Mouse (Mus musculus) bone marrow macrophage, adult 2 months (primary cell): ENCODE data around the gene Fam120b. TPM values are rescaled to one million over a fixed set of nuclear protein-coding genes. Genes with fewer than 3 reads are reported as not detected.
A peak's percentile ranks its signal among the peaks of the same experiment; 100 is the strongest.
"Not testable (repeated sequence)": the region's sequence is repeated elsewhere in the genome, so short reads cannot be mapped to it uniquely, and the experiment has no call there.

Source experiments
- H3K27ac ChIP-seq: 2 replicates; pipeline ENCODE4 v1.5.1; 2012; ENCODE audit warnings: low read depth, low read length; ENCODE audit not compliant: insufficient read depth
- H3K4me1 ChIP-seq: 2 replicates; pipeline ENCODE4 v1.6.1; 2012; ENCODE audit warnings: low read length; ENCODE audit not compliant: control insufficient read depth, insufficient read depth
- H3K4me3 ChIP-seq: 2 replicates; pipeline ENCODE4 v1.5.1; 2012; ENCODE audit warnings: mild to moderate bottlenecking, low read length, moderate library complexity; ENCODE audit not compliant: insufficient read depth
- CTCF ChIP-seq: IDR thresholded peaks from 2 replicates; pipeline ENCODE4 v1.5.1; 2012; ENCODE audit warnings: low read depth, mild to moderate bottlenecking, low read length, moderate library complexity
- POLR2A ChIP-seq: IDR thresholded peaks from 2 replicates; pipeline ENCODE4 v1.6.1; 2012; ENCODE audit warnings: mild to moderate bottlenecking, low read depth, low read length, borderline replicate concordance
- polyA plus RNA-seq: library from polyadenylated mRNA; stranded (reverse); fragments of >200 nt; gene quantifications from 2 replicates; pipeline ENCODE4 v1.2.4, GENCODE M21; 2012; ENCODE audit not compliant: missing spikeins, insufficient read depth, insufficient read length

The Fam120b gene
- polyA plus RNA-seq, 1 experiment, result 21.8 TPM

DNA sequence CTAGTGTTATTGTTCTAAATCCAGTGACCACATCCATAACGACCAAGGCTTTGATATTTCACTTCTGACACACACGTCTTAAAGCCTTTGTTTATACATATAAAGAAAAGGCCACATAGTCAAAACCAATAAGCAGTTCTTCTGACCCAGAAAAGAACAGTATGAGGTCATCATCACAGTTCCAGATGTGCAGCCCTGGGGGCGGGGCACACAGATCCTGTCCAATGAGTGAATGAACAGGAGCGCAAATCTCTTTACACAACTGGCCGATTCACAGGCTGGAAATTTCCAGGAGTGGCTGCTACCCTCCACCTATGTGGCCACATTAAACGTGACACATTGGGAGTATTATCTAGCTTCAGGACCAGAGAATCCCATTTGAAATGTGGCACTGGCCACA, 33.4 kb downstream of the Fam120b start:
- Histone ChIP-seq H3K4me3 (no peak overlapping the region), H3K27ac (no peak overlapping the region), H3K4me1 (peaks cover 11% of the 10 kb centered on the region)
- TF ChIP-seq POLR2A, result no peak
- no peak for TF ChIP-seq CTCF

DNA sequence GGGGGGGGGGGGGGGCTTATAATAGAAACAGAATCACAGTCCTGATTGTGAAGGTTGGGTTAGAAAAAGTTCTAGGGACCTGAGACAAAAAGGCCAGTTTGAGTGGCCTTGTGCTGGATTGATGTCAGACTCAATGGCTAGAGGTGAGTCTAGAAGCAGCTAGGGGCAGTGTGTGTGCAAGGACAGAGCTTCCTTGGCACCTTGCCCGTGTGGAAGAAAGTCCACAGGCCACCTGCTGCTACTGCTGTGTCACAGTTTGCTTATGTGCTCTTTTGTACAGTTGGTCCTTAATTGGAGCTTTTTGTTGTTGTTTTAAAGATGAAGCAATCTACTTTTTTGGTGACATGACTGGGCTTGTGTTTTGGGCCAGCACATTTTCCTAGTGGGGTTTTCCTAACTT, 33.9 kb downstream of the Fam120b start:
- Histone ChIP-seq H3K4me3 (no peak overlapping the region), H3K4me1 (peaks cover 11% of the 10 kb centered on the region), H3K27ac (no peak overlapping the region)
- TF ChIP-seq POLR2A (no peak), CTCF (no peak)

DNA sequence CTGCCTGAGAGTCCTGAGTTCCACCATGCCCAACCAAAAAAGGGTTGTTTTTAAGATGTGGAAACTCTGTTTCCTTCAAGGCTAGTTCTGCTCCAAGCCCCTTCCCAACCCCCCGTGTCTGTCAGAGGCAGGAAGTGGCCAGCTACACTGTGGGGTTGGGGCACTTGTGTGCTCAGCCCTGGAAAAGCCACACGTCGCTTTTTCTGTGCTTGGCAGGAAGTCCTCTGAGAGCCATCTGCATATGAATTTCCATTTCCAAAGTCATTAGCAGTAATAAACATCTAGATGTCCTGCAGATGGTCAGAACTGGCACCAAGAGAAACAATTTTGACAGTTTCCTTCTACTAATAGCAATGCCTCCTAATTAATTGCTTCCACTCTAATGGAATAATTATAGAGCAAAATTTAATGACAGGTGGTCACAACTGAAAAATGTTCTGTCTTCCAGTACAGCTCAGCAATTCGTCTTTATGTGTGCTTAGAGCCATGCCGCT, 35.1 kb downstream of the Fam120b start:
- peaks cover 11% of the 10 kb centered on the region for H3K4me1 ChIP-seq
- no peak overlapping the region for H3K4me3 ChIP-seq
- H3K27ac ChIP-seq, result peak overlapping the region; percentile 3; the same call in 1 of the 2 replicates
- TF ChIP-seq CTCF (no peak), POLR2A (no peak)

DNA sequence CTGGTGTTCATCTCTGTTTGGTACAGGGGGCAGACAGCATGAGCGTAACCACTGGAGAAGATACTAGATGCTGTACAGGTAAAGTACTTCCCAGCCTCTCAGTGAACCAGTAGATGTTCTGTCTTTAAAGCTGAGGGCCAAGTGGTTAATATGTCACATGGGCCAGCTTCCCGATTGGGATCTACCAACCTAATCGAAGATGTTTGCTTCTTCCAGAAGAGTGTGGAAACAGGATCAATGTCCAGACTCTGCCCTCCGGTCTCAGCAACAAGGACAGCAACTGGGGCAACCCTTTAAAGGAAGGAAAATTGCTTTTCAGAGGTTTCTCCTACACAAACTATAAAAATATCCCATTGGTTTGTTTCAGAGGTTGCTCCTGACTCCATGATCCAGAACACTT, 35.5 kb downstream of the Fam120b start:
- H3K4me3 ChIP-seq, result no peak overlapping the region
- H3K27ac ChIP-seq, result no peak overlapping the region
- peaks cover 11% of the 10 kb centered on the region for H3K4me1 ChIP-seq
- TF ChIP-seq POLR2A (no peak), CTCF (no peak)

DNA sequence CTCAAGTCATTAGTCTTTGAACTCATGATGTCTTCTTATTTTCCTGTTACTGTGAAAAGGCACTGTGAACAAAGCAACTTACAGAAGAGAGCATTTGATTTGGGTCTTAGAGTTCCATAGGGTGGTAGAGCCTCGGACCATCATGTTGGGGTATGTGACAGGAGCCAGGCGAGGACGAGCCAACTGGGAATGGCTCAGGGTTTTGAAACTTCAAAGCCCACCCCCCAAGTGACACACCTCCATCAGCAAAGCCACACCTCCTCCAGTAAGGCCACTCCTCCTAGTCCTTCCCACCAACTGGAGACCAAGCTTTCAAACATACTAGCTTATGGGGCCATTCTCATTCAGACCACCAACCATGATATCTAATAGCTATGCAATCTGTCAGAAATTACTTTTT, 36.0 kb downstream of the Fam120b start:
- TF ChIP-seq POLR2A (no peak), CTCF (no peak)
- Histone ChIP-seq H3K4me1 (peaks cover 11% of the 10 kb centered on the region), H3K27ac (no peak overlapping the region), H3K4me3 (no peak overlapping the region)

DNA sequence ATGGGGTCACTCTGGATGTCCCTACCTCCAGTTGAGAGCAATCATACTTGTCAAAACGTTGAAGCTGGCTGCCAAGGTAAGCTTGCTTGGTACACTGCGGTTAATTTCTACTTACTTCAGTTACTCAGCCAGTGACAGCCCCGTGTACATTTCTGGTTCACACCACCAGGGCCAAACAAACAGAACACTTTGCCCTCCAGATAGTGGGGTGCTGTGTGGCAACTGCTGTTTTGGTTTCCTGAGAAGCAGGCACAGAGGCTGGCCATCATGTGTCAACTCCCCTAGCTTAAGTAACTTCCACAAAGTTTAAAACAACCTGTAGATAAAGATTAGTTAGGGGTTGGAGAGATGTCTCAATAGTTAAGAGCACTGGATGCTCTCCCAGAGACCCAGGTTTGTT, 38.7 kb downstream of the Fam120b start:
- Histone ChIP-seq H3K27ac (no peak overlapping the region), H3K4me1 (peaks cover 19% of the 10 kb centered on the region), H3K4me3 (no peak overlapping the region)
- TF ChIP-seq CTCF, result no peak
- TF ChIP-seq POLR2A, result no peak

DNA sequence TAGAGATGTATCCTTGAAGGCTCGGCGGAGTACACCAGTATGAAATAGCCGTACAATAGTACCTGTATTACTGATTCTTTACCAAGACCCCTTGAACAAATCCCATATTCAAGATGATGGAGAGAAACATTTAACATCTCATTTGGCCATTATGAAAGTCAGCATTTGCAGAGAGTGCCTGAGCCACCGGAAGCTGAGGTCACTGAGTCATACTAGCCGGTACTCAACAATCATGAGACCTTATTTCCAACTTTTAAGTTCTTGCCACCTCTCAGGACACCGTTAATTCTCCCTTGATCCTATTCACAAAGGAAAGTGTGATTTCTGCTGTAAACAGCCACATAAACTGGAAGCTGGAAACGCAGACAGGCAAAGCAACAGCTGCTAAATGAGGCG, 44.1 kb downstream of the Fam120b start:
- H3K4me1 ChIP-seq, result peaks cover 26% of the 10 kb centered on the region
- no peak overlapping the region for H3K4me3 ChIP-seq
- peak overlapping the region; percentile 74 for H3K27ac ChIP-seq
- TF ChIP-seq CTCF (no peak), POLR2A (no peak)

DNA sequence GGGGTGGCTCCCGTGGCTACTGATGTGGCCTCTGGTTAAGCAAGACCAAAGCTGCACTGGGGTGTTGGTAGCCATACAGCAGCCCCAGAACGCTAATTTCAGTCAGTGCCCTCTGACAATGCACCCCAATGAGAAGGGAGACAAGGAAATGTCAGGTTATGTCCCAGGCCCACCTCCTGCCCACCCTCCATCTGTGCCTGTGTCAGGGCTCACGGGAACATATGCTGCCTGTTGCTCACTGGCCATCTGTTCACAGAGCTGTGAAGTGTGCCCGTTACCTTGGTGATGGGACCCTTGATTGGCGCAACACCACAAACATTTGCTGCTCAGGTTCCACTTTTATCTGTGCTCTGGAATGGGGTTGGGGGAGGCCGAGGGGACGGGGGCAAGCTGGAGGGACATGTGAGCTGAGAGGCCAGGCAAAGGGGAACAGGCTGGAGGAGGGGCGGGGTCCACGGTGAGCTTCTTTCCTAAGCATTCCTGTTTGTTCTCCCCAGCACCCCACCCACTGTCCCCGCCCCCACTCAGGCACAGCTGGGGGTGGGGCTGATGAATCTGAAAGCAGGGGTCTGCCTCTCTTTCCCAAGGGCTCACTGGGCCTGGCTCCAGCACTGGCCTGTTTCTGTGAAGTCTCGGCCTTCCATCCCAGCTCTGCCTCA, 44.6 kb downstream of the Fam120b start:
- Histone ChIP-seq H3K27ac (peak overlapping the region; percentile 74), H3K4me3 (no peak overlapping the region), H3K4me1 (peaks cover 26% of the 10 kb centered on the region)
- TF ChIP-seq CTCF (no peak), POLR2A (no peak)

DNA sequence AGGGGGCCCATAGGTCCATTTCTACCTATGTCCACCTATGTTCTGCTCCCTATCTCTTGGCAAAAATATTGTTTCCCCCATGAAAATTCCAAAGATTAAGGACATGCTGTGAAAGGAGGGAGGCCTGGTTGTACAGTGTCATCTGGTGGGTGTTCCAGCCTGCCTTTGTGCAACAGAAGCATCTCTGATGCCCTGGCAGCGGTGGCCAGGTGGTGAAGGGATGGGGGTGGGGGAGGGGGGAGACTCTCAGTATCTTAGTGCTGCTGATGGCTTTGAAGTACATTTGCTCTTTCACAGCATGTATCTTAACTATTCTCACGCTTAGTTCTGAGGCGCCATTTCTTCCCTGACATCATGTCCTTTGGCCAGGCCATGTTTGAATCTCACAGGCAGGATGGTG, 49.4 kb downstream of the Fam120b start:
- TF ChIP-seq POLR2A (no peak), CTCF (no peak)
- Histone ChIP-seq H3K4me3 (no peak overlapping the region), H3K4me1 (peaks cover 13% of the 10 kb centered on the region), H3K27ac (no peak overlapping the region)

DNA sequence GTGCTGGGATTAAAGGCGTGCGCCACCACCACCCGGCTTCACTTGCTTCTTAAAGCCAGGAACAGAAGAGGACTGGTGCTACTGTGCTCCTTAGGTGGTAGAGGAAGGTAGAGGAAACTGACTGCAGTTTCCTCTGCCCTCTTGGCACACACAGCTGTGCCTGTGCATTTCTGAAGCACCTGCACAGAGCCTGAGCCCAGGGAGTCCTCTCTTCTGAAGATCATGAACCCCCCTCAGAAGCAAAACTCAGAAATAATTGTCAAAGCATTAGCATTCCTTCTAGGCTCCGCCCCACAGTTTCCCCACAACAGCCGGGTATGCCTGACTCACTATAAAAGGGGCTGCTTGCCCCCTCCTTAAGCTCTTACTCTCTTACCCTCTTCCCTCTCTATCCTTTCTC, 51.8 kb downstream of the Fam120b start:
- H3K27ac ChIP-seq, result no peak overlapping the region
- no peaks in the 10 kb centered on the region for H3K4me1 ChIP-seq
- H3K4me3 ChIP-seq, result no peak overlapping the region
- no peak for TF ChIP-seq CTCF
- TF ChIP-seq POLR2A, result no peak

DNA sequence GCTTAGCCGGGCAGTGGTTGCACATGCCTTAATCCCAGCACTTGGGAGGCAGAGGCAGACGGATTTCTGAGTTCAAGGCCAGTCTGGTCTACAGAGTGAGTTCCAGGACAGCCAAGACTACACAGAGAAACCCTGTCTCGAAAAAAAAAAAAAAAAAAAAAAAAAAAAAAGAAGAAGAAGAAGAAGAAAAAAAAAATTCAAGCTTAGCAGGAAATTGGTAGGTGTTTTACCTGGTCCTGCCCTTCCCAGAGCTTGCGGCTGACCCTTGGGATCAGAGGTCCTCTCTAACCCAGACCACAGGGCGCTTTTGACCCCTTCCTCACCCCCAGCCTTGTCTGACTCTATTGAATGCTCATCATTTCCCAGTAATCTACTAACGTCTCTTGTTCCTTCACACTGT, 53.1 kb downstream of the Fam120b start:
- H3K4me3 ChIP-seq, H3K27ac ChIP-seq, H3K4me1 ChIP-seq: not testable (repeated sequence)
